Mouse (Mus musculus) megakaryocyte-erythroid progenitor cell, adult 5-6 weeks (primary cell): Measurements from ENCODE around the gene Rbm15b. TPM values are rescaled to one million over a fixed set of nuclear protein-coding genes. Genes with fewer than 3 reads are reported as not detected.

Source experiments
- ATAC-seq: replicated peaks from 2 replicates; pipeline ENCODE4 v1.8.0; 2016; ENCODE audit warnings: mild to moderate bottlenecking, inconsistent platforms; ENCODE audit not compliant: severe bottlenecking, poor library complexity, low FRiP score, low TSS enrichment
- total RNA-seq, 2 experiments: library from RNA; stranded (forward) in 1 of 2; stranded (reverse) in 1 of 2; fragments of 200-1000, 215-1000 nt in 1 of 2; fragments of >200 nt in 1 of 2; fragmentation: Nextera tagmentation in 1 of 2; gene quantifications; 2 replicates each; pipeline ENCODE4 v1.2.3; 2014 to 2017

Rbm15b gene
- total RNA-seq (2014; fragmentation: Nextera tagmentation) (15.4 and 18.2 TPM in 2 replicates), total RNA-seq (2017) (23.9 and 24.9 TPM in 2 replicates)

- peak; percentile 67 for ATAC-seq
Measured at GRCm38 (mm10) chr9:106886828-106887702, at the start of gene Rbm15b. Rbm15b (minus strand) TSS chr9:106887428.

GRCm38 (mm10) chr9:106934998-106935397, 47.8 kb upstream of the Rbm15b start:
- ATAC-seq: no peak

- ATAC-seq: no peak
Measured at GRCm38 (mm10) chr9:106914878-106915277, 27.6 kb upstream of the Rbm15b start.

- no peak for ATAC-seq
Measured at GRCm38 (mm10) chr9:106913759-106914158, 26.5 kb upstream of the Rbm15b start.

GRCm38 (mm10) chr9:106911624-106912023, 24.4 kb upstream of the Rbm15b start:
- ATAC-seq: no peak

- no peak for ATAC-seq
Measured at GRCm38 (mm10) chr9:106908715-106909114, 21.5 kb upstream of the Rbm15b start.

GRCm38 (mm10) chr9:106908174-106908573, 20.9 kb upstream of the Rbm15b start:
- no peak for ATAC-seq

- no peak for ATAC-seq
Measured at GRCm38 (mm10) chr9:106906597-106906996, 19.4 kb upstream of the Rbm15b start.

- peak; percentile 72; the same call in 1 of the 2 replicates for ATAC-seq
Measured at GRCm38 (mm10) chr9:106903791-106904134, 16.5 kb upstream of the Rbm15b start.

GRCm38 (mm10) chr9:106903099-106903790, 16.0 kb upstream of the Rbm15b start:
- no peak; the same call in 1 of the 2 replicates for ATAC-seq

GRCm38 (mm10) chr9:106901596-106901995, 14.4 kb upstream of the Rbm15b start:
- ATAC-seq: no peak

- ATAC-seq: no peak
Measured at GRCm38 (mm10) chr9:106898901-106899300, 11.7 kb upstream of the Rbm15b start.

GRCm38 (mm10) chr9:106893327-106893726, 6.1 kb upstream of the Rbm15b start:
- no peak for ATAC-seq

GRCm38 (mm10) chr9:106892552-106892875, 5.3 kb upstream of the Rbm15b start:
- ATAC-seq: no peak

- peak; percentile 93 for ATAC-seq
Measured at GRCm38 (mm10) chr9:106891829-106892551, 4.8 kb upstream of the Rbm15b start, which contains the start of gene Manf. Manf (minus strand) TSS chr9:106891979.

GRCm38 (mm10) chr9:106891341-106891741, 4.1 kb upstream of the Rbm15b start:
- ATAC-seq: no peak

GRCm38 (mm10) chr9:106890496-106891240, 3.4 kb upstream of the Rbm15b start:
- ATAC-seq: no peak

- no peak for ATAC-seq
Measured at GRCm38 (mm10) chr9:106889321-106889720, 2.1 kb upstream of the Rbm15b start.

- no peak for ATAC-seq
Measured at GRCm38 (mm10) chr9:106888346-106888745, 1.1 kb upstream of the Rbm15b start.
